In genomic region chr19:6979486-6980380, GRCm38 (mm10) we compare ENCODE assay signal across 7 mouse cellular contexts. TPM values are rescaled to one million over a fixed set of nuclear protein-coding genes. Genes with fewer than 3 reads are reported as not detected.
DNase-seq lines count a peak whose midpoint lies in the region; ATAC-seq lines count a peak whose summit lies in the region.

No protein-coding gene starts in this region.

- peak overlapping the region; percentile 82 for H3K4me2 ChIP-seq in embryonic facial prominence, embryonic 11.5 days (ENCODE audit: low read depth, low read length)
- H3K4me2 ChIP-seq in midbrain, embryonic 13.5 days (replicated peaks): peak overlapping the region; percentile 87

- peak; percentile 100 for DNase-seq in adrenal gland, postnatal 14 days
- DNase-seq in embryonic facial prominence, embryonic 11.5 days (ENCODE audit: low spot score): peak; percentile 99
- DNase-seq in kidney, adult 11 months: peak; percentile 100
- peak; percentile 100 for DNase-seq in limb, embryonic 10.5 days (ENCODE audit: low spot score)
- peak; percentile 99 for DNase-seq in spleen, adult 12 weeks (ENCODE audit: low spot score)

- WGBS in embryonic facial prominence, embryonic 11.5 days: 1% methylated on average over 59 of the region's 59 CpGs
- under 1% methylated on average over 59 of the region's 59 CpGs for WGBS in limb, embryonic 10.5 days
- under 1% methylated on average over 59 of the region's 59 CpGs for WGBS in midbrain, embryonic 13.5 days

- no peaks in the 10 kb centered on the region for H3K9me3 ChIP-seq in embryonic facial prominence, embryonic 11.5 days (replicated peaks; ENCODE audit: control insufficient read depth, low read length)
- H3K9me3 ChIP-seq in limb, embryonic 10.5 days (replicated peaks): no peaks in the 10 kb centered on the region
- H3K9me3 ChIP-seq in midbrain, embryonic 13.5 days: no peaks in the 10 kb centered on the region

- H3K9ac ChIP-seq in embryonic facial prominence, embryonic 11.5 days (replicated peaks; ENCODE audit: low read length): peak overlapping the region; percentile 80
- H3K9ac ChIP-seq in midbrain, embryonic 13.5 days (replicated peaks): peak overlapping the region; percentile 79

- H3K27ac ChIP-seq in embryonic facial prominence, embryonic 11.5 days (replicated peaks; ENCODE audit: low read depth, low read length): peak overlapping the region; percentile 72
- peak overlapping the region; percentile 94 for H3K27ac ChIP-seq in limb, embryonic 10.5 days
- H3K27ac ChIP-seq in midbrain, embryonic 13.5 days: peak overlapping the region; percentile 97

- H3K27me3 ChIP-seq in embryonic facial prominence, embryonic 11.5 days (ENCODE audit: control insufficient read depth, insufficient read depth, low read length): no peaks in the 10 kb centered on the region
- H3K27me3 ChIP-seq in limb, embryonic 10.5 days (ENCODE audit: low read depth, poor library complexity, severe bottlenecking): no peaks in the 10 kb centered on the region
- H3K27me3 ChIP-seq in midbrain, embryonic 13.5 days: no peaks in the 10 kb centered on the region

- no peaks in the 10 kb centered on the region for H3K36me3 ChIP-seq in embryonic facial prominence, embryonic 11.5 days (replicated peaks; ENCODE audit: control insufficient read depth, insufficient read depth, low read depth, low read length)
- peaks cover 60% of the 10 kb centered on the region for H3K36me3 ChIP-seq in limb, embryonic 10.5 days
- peaks cover 36% of the 10 kb centered on the region for H3K36me3 ChIP-seq in midbrain, embryonic 13.5 days

- ATAC-seq in embryonic facial prominence, embryonic 11.5 days (replicated peaks; ENCODE audit: insufficient number of reproducible peaks, low FRiP score, low TSS enrichment, low read depth): peak; percentile 91
- peak; percentile 77 for ATAC-seq in granulocyte monocyte progenitor cell, adult 5-6 weeks (replicated peaks; ENCODE audit: poor library complexity, severe bottlenecking)
- ATAC-seq in midbrain, embryonic 13.5 days: peak; percentile 85

- H3K4me3 ChIP-seq in embryonic facial prominence, embryonic 11.5 days (ENCODE audit: low read depth, low read length): peak overlapping the region; percentile 61
- H3K4me3 ChIP-seq in limb, embryonic 10.5 days: peak overlapping the region; percentile 65
- H3K4me3 ChIP-seq in midbrain, embryonic 13.5 days (replicated peaks): peak overlapping the region; percentile 65

- no peaks in the 10 kb centered on the region; the same call in 1 of the 2 replicates for H3K4me1 ChIP-seq in embryonic facial prominence, embryonic 11.5 days (ENCODE audit: control insufficient read depth, insufficient read depth, low read length)
- H3K4me1 ChIP-seq in limb, embryonic 10.5 days: peaks cover 45% of the 10 kb centered on the region
- peaks cover 47% of the 10 kb centered on the region for H3K4me1 ChIP-seq in midbrain, embryonic 13.5 days (replicated peaks)

RNA-seq across cellular contexts. Expression of gene Fkbp2, which starts 0.6 kb away (rescaled TPM):
- total RNA-seq in adrenal gland, postnatal 14 days (2021): 115 and 121 TPM in 2 replicates
- 65.1 and 65.2 TPM in 2 replicates for polyA plus RNA-seq in embryonic facial prominence, embryonic 11.5 days (2014; fragmentation: Nextera tagmentation; extraction: Ambion mirVana)
- 98.9 and 160 TPM in 2 replicates for total RNA-seq in granulocyte monocyte progenitor cell, adult 5-6 weeks (2014; fragmentation: Nextera tagmentation)
- total RNA-seq in granulocyte monocyte progenitor cell, adult 5-6 weeks (2017): 173 and 197 TPM in 2 replicates
- 94.0 and 102 TPM in 2 replicates for polyA plus RNA-seq in limb, embryonic 10.5 days (2016; fragmentation: Nextera tagmentation; extraction: Ambion mirVana)
- 88.5 and 100 TPM in 2 replicates for polyA plus RNA-seq in midbrain, embryonic 13.5 days (2015; fragmentation: Nextera tagmentation; extraction: Ambion mirVana)

RNA-seq across cellular contexts. Expression of gene Plcb3, which starts 3.5 kb away (rescaled TPM):
- 52.1 and 54.6 TPM in 2 replicates for total RNA-seq in adrenal gland, postnatal 14 days (2021)
- polyA plus RNA-seq in embryonic facial prominence, embryonic 11.5 days (2014; fragmentation: Nextera tagmentation; extraction: Ambion mirVana): 22.6 and 26.8 TPM in 2 replicates
- 8.0 and 14.6 TPM in 2 replicates for total RNA-seq in granulocyte monocyte progenitor cell, adult 5-6 weeks (2014; fragmentation: Nextera tagmentation)
- 7.1 and 10.9 TPM in 2 replicates for total RNA-seq in granulocyte monocyte progenitor cell, adult 5-6 weeks (2017)
- 29.2 and 37.8 TPM in 2 replicates for polyA plus RNA-seq in limb, embryonic 10.5 days (2016; fragmentation: Nextera tagmentation; extraction: Ambion mirVana)
- 9.6 and 11.6 TPM in 2 replicates for polyA plus RNA-seq in midbrain, embryonic 13.5 days (2015; fragmentation: Nextera tagmentation; extraction: Ambion mirVana)

RNA-seq across cellular contexts. Expression of gene Ppp1r14b, which starts 5.0 kb away (rescaled TPM):
- total RNA-seq in adrenal gland, postnatal 14 days (2021): 264 and 275 TPM in 2 replicates
- polyA plus RNA-seq in embryonic facial prominence, embryonic 11.5 days (2014; fragmentation: Nextera tagmentation; extraction: Ambion mirVana): 247 and 268 TPM in 2 replicates
- 194 and 276 TPM in 2 replicates for total RNA-seq in granulocyte monocyte progenitor cell, adult 5-6 weeks (2014; fragmentation: Nextera tagmentation)
- total RNA-seq in granulocyte monocyte progenitor cell, adult 5-6 weeks (2017): 94.5 and 105 TPM in 2 replicates
- 245 and 281 TPM in 2 replicates for polyA plus RNA-seq in limb, embryonic 10.5 days (2016; fragmentation: Nextera tagmentation; extraction: Ambion mirVana)
- polyA plus RNA-seq in midbrain, embryonic 13.5 days (2015; fragmentation: Nextera tagmentation; extraction: Ambion mirVana): 116 and 151 TPM in 2 replicates

RNA-seq across cellular contexts. Expression of gene Vegfb, which starts 7.7 kb away (rescaled TPM):
- total RNA-seq in adrenal gland, postnatal 14 days (2021): 116 and 122 TPM in 2 replicates
- polyA plus RNA-seq in embryonic facial prominence, embryonic 11.5 days (2014; fragmentation: Nextera tagmentation; extraction: Ambion mirVana): 26.7 and 30.5 TPM in 2 replicates
- total RNA-seq in granulocyte monocyte progenitor cell, adult 5-6 weeks (2014; fragmentation: Nextera tagmentation): 27.6 and 35.2 TPM in 2 replicates
- 6.2 and 7.4 TPM in 2 replicates for total RNA-seq in granulocyte monocyte progenitor cell, adult 5-6 weeks (2017)
- polyA plus RNA-seq in limb, embryonic 10.5 days (2016; fragmentation: Nextera tagmentation; extraction: Ambion mirVana): 41.1 and 41.7 TPM in 2 replicates
- polyA plus RNA-seq in midbrain, embryonic 13.5 days (2015; fragmentation: Nextera tagmentation; extraction: Ambion mirVana): 23.2 and 28.3 TPM in 2 replicates

RNA-seq across cellular contexts. Expression of gene Dnajc4, which starts 12.6 kb away (rescaled TPM):
- total RNA-seq in adrenal gland, postnatal 14 days (2021): 44.4 and 47.4 TPM in 2 replicates
- polyA plus RNA-seq in embryonic facial prominence, embryonic 11.5 days (2014; fragmentation: Nextera tagmentation; extraction: Ambion mirVana): 16.1 and 18.0 TPM in 2 replicates
- total RNA-seq in granulocyte monocyte progenitor cell, adult 5-6 weeks (2014; fragmentation: Nextera tagmentation): 6.4 and 16.5 TPM in 2 replicates
- 7.9 and 11.8 TPM in 2 replicates for total RNA-seq in granulocyte monocyte progenitor cell, adult 5-6 weeks (2017)
- 17.4 and 19.4 TPM in 2 replicates for polyA plus RNA-seq in limb, embryonic 10.5 days (2016; fragmentation: Nextera tagmentation; extraction: Ambion mirVana)
- 24.2 and 25.4 TPM in 2 replicates for polyA plus RNA-seq in midbrain, embryonic 13.5 days (2015; fragmentation: Nextera tagmentation; extraction: Ambion mirVana)

Comparison
In these comparisons a context has a peak if more than half of its experiments do, and no peak if none do; other contexts are left out.
1. Peak in every context shown above with its lines: DNase-seq, ATAC-seq, H3K4me3 ChIP-seq and H3K27ac ChIP-seq.